Mouse (Mus musculus) G1E (cell line): Measurements from ENCODE around the gene Mien1. TPM values are rescaled to one million over a fixed set of nuclear protein-coding genes. Genes with fewer than 3 reads are reported as not detected.

Source experiments
- ATAC-seq: 2 replicates; pipeline ENCODE4 v1.8.0; 2016; ENCODE audit warnings: mild to moderate bottlenecking; ENCODE audit not compliant: insufficient number of reproducible peaks, poor library complexity, low FRiP score, severe bottlenecking; ENCODE audit errors: extremely low read depth
- DNase-seq: peaks from one replicate; pipeline ENCODE4 v3.0.0; 2012; ENCODE audit warnings: low spot score
- H3K27me3 ChIP-seq: 2 replicates; pipeline ENCODE4 v1.6.1; 2012; ENCODE audit warnings: mild to moderate bottlenecking, low read length, inconsistent platforms; ENCODE audit not compliant: insufficient read depth
- H3K36me3 ChIP-seq: replicated peaks from 2 replicates; pipeline ENCODE3; 2012; ENCODE audit warnings: mild to moderate bottlenecking, inconsistent platforms
- H3K4me1 ChIP-seq: 2 replicates; pipeline ENCODE4 v1.6.1; 2012; ENCODE audit warnings: low read depth, low read length, inconsistent platforms, mixed read lengths; ENCODE audit not compliant: insufficient read depth
- H3K4me3 ChIP-seq: 2 replicates; pipeline ENCODE4 v1.5.1; 2012; ENCODE audit warnings: low read depth, mild to moderate bottlenecking, inconsistent platforms, low read length, moderate library complexity, mixed read lengths
- H3K9me3 ChIP-seq: replicated peaks from 2 replicates; pipeline ENCODE4 v1.6.1; 2012; ENCODE audit warnings: inconsistent platforms
- CTCF ChIP-seq: IDR thresholded peaks from 2 replicates; pipeline ENCODE4 v1.5.1; 2012; ENCODE audit warnings: low read depth, low read length, inconsistent platforms, mixed read lengths
- GATA1 ChIP-seq: IDR thresholded peaks from 2 replicates; pipeline ENCODE4 v1.6.1; 2012; ENCODE audit warnings: borderline replicate concordance, low read length, inconsistent platforms, mixed read lengths
- GATA2 ChIP-seq: IDR thresholded peaks from 2 replicates; pipeline ENCODE4 v1.6.1; 2012; ENCODE audit warnings: low read depth, low read length, inconsistent platforms, borderline replicate concordance
- POLR2AphosphoS5 ChIP-seq: IDR thresholded peaks from 2 replicates; pipeline ENCODE4 v1.6.1; 2012; ENCODE audit warnings: low read depth, low read length, inconsistent platforms; ENCODE audit not compliant: insufficient replicate concordance
- TAL1 ChIP-seq: conservative IDR thresholded peaks from 2 replicates; pipeline ENCODE4 v1.6.1; 2012; ENCODE audit warnings: low read depth, low read length, inconsistent platforms, mixed read lengths
- polyA plus RNA-seq: library from polyadenylated mRNA; stranded (reverse); fragments of >175 nt; gene quantifications from 2 replicates; pipeline ENCODE4 v1.2.3, GENCODE M21; 2012
- total RNA-seq, 2 experiments: library from RNA; stranded (forward) in 1 of 2; stranded (reverse) in 1 of 2; fragments of 200-1000 nt in 1 of 2; fragments of >200 nt in 1 of 2; fragmentation: Nextera tagmentation in 1 of 2; gene quantifications; 2 replicates each; pipeline ENCODE4 v1.2.3; 2014 to 2017

Mien1 gene
- total and polyA plus RNA-seq, 3 experiments, result 27.2 to 63.9 (median 45.5) TPM

- H3K27me3 ChIP-seq, result peaks cover 73% of the 10 kb centered on the region
- peak; percentile 21 for DNase-seq
- no peaks in the 10 kb centered on the region for H3K36me3 ChIP-seq
- no peak for ATAC-seq
- no peaks in the 10 kb centered on the region for H3K9me3 ChIP-seq
- H3K4me3 ChIP-seq, result no peak overlapping the region; the same call in 1 of the 2 replicates
- TF ChIP-seq TAL1 (no peak), POLR2AphosphoS5 (no peak), GATA2 (no peak), CTCF (no peak), GATA1 (no peak)
- H3K4me1 ChIP-seq, result peaks cover 9% of the 10 kb centered on the region
Observed at GRCm38 (mm10) chr11:98448191-98448790, 9.5 kb upstream of the Mien1 start.

GRCm38 (mm10) chr11:98447475-98447834, 8.7 kb upstream of the Mien1 start:
- no peaks in the 10 kb centered on the region for H3K36me3 ChIP-seq
- TF ChIP-seq CTCF (no peak), POLR2AphosphoS5 (no peak), GATA1 (no peak), TAL1 (no peak), GATA2 (no peak)
- peaks cover 9% of the 10 kb centered on the region for H3K4me1 ChIP-seq
- no peaks in the 10 kb centered on the region for H3K9me3 ChIP-seq
- DNase-seq, result no peak
- H3K4me3 ChIP-seq, result no peak overlapping the region
- ATAC-seq, result no peak
- H3K27me3 ChIP-seq, result peaks cover 67% of the 10 kb centered on the region

GRCm38 (mm10) chr11:98446562-98447474, 8.0 kb upstream of the Mien1 start:
- ATAC-seq, result no peak
- no peaks in the 10 kb centered on the region for H3K36me3 ChIP-seq
- H3K4me1 ChIP-seq, result peaks cover 9% of the 10 kb centered on the region
- H3K27me3 ChIP-seq, result peaks cover 60% of the 10 kb centered on the region
- DNase-seq, result no peak
- no peak for TF ChIP-seq CTCF
- TF ChIP-seq TAL1, result no peak
- TF ChIP-seq GATA2, result no peak
- TF ChIP-seq POLR2AphosphoS5, result no peak
- TF ChIP-seq GATA1, result no peak
- no peaks in the 10 kb centered on the region for H3K9me3 ChIP-seq
- no peak overlapping the region for H3K4me3 ChIP-seq

GRCm38 (mm10) chr11:98446213-98446561, 7.4 kb upstream of the Mien1 start, which contains the start of gene Grb7:
Gene Grb7, plus strand, starts transcription at chr11:98446394.
- Histone ChIP-seq H3K9me3 (no peaks in the 10 kb centered on the region), H3K4me3 (no peak within 1 kb of the TSS), H3K4me1 (peaks cover 9% of the 10 kb centered on the region), H3K36me3 (no peaks in the 10 kb centered on the region), H3K27me3 (peaks cover 56% of the 10 kb centered on the region)
- no peak for DNase-seq
- TF ChIP-seq GATA2, result no peak
- TF ChIP-seq TAL1, result no peak
- no peak for TF ChIP-seq CTCF
- no peak for TF ChIP-seq GATA1
- no peak for ATAC-seq

GRCm38 (mm10) chr11:98445679-98446078, 6.9 kb upstream of the Mien1 start:
- no peaks in the 10 kb centered on the region for H3K36me3 ChIP-seq
- peaks cover 9% of the 10 kb centered on the region for H3K4me1 ChIP-seq
- ATAC-seq (no peak), DNase-seq (no peak)
- H3K9me3 ChIP-seq, result no peaks in the 10 kb centered on the region
- H3K4me3 ChIP-seq, result no peak overlapping the region
- no peak for TF ChIP-seq GATA1
- no peak for TF ChIP-seq GATA2
- TF ChIP-seq POLR2AphosphoS5, result no peak
- TF ChIP-seq TAL1, result no peak
- TF ChIP-seq CTCF, result no peak
- peaks cover 52% of the 10 kb centered on the region for H3K27me3 ChIP-seq

GRCm38 (mm10) chr11:98445238-98445637, 6.4 kb upstream of the Mien1 start:
- Histone ChIP-seq H3K27me3 (peaks cover 48% of the 10 kb centered on the region), H3K9me3 (no peaks in the 10 kb centered on the region), H3K4me3 (no peak overlapping the region), H3K4me1 (peaks cover 9% of the 10 kb centered on the region), H3K36me3 (no peaks in the 10 kb centered on the region)
- no peak for TF ChIP-seq GATA1
- no peak for TF ChIP-seq TAL1
- no peak for TF ChIP-seq CTCF
- TF ChIP-seq POLR2AphosphoS5, result no peak
- TF ChIP-seq GATA2, result no peak
- ATAC-seq (no peak), DNase-seq (no peak)
